Mouse (Mus musculus) hindlimb bud, embryonic 11.5 days (tissue): ENCODE results near the gene A630089N07Rik.
A peak's percentile ranks its signal among the peaks of the same experiment; 100 is the strongest.

Experiments used
- DNase-seq: peaks from one replicate; pipeline ENCODE4 v3.0.0-alpha.2; 2012; ENCODE audit warnings: low read depth, low spot score; ENCODE audit errors: extremely low spot score

The A630089N07Rik gene

DNA sequence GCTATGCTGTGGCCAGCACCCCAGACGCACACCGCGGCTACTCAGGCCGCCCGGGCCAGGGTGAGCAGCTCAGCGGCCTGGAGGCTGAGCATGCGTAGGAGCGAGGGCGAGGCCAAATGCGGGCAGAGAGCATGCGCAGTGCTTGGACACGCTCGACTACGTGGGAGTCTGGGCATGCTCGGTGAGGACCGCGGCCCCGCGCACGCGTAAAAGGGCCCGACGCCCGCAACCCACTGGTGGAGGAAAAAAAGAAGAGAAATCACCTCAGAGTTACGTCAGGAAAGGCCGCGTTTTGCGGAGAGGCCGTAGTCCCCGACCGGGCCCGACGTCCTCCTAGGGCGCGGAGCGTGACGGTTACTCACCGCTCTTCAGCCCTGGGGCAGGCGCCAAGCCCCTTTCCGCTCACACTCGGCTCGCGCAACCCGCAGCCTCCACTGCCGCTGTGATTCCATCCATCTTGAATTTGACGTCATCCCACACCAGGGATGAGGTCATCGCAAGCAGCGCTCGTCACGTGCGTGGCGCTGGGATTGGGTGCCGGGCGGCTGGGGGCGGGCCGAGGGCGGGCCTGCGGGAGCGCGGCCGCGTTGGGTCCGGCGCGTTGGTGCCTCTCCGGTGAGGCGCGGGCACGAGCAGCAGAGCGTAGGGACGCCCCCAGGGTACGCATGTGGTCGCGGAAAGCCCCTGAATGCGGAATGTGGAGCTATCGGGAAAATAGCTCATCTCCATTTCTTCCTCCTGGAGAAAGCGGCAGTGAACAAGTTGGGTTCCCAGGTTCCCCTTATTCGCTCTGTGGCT is 119.9 kb downstream of the A630089N07Rik start, which contains the start of the genes C2cd2 and Zbtb21:
Gene C2cd2, minus strand, starts transcription at position 448 of the 798 bp plus-strand sequence.
Gene Zbtb21, minus strand, starts transcription at position 472 of the 798 bp plus-strand sequence.
- peak; percentile 88 for DNase-seq

DNA sequence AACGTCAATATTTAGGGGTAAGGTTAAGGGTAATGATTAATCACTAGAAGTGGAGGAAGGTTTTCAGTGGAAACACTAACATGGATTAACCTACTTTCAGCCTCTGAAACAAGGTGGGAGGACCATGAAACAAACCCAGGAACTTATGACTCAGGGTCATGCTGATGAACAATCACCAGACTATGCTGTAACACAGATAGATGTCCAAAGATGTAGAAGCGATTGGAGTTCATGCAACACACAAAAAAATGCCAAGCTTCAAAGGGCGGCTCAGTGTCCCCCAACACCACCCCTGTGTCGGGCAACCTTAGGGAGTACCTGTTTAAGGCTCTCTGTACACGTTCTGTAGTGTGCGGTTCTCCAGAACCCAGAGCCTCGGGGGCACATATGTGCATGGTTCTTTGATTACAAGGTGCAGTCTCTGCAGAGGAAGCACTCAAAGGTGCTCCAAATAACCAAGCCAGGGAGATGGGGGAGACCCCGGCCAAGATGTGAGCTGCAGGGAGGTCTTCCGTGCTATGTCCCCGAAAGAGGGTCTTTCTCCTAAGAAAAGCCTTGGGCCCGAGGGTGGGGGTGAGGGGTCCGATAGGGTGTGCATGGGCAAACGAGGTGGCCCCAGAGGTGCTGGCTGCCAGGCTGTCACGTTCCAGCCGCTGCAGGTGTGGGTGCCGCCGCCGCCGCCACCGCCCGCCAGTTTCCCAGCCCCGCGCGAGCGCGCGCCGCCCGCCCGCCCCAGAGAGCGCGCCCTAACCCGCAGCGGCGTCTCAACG is 120.7 kb downstream of the A630089N07Rik start:
- DNase-seq: no peak

DNA sequence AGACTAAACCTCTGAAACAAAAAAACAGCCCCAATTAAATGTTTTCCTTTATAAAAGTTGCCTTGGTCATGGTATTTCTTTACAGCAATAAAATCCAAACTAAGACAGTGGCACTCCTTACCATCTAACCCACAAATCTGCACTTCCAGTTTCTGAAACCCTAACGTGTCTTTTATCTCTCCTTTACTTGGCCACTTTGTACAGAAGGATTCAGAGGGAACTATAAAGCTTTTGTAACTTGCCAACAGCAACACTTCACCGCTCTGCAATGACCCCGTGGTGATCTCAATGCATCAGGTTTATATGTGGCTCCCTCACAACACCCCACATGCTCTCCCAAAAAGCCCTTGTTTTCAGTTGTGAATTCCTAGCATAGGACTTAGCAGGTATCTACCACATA is 121.9 kb downstream of the A630089N07Rik start:
- no peak for DNase-seq

- no peak for DNase-seq
These were observed 123.8 kb downstream of the A630089N07Rik start for GRCm38 (mm10) chr16:97958401-97958973.

- no peak for DNase-seq
These were observed 124.6 kb downstream of the A630089N07Rik start for GRCm38 (mm10) chr16:97957626-97958025.

DNA sequence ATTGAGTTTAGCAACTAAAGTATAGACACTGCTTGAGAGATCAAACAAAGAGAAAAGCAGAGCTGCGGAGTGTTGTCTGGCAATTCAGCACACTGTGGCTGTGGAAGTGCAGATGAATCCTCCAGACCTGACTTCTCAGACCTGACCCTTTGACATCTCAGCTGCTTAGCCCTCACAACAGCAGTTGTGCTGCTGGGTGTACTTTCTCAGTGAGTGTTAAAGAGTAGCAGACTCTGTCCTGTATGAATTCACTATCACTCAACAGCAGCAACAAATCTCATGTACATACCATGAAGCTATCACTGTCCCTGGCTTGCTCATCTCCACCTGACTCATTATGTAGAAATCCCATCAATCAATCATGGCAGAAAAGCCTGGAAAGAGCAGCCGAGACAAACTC is 126.2 kb downstream of the A630089N07Rik start:
- DNase-seq: no peak

- DNase-seq: no peak
These were observed 128.9 kb downstream of the A630089N07Rik start for GRCm38 (mm10) chr16:97953300-97953699.

GRCm38 (mm10) chr16:97952801-97953200 is 129.4 kb downstream of the A630089N07Rik start:
- no peak for DNase-seq

DNA sequence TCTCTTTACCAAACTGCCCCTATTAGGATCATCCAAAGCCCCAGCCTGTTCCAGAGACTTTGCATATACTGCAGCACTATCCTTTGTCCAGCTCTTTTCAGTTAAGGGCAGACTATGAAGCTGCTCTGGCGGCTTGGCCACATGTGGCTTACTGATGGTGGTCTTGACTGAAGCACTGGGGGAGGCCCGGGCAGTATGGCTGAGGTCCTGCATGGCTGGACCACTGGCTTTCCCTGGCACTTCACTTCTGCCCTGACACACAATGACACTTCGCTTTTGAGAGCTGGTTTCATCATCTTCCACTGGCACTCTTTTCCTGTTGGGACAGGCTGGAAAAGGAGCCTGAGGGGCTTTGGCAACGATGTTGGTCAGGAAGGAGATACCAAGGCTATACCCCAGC is 129.9 kb downstream of the A630089N07Rik start:
- no peak for DNase-seq
